ENCODE assay signal across 18 mouse cellular contexts in genomic region chr1:149854867-149855266, GRCm38 (mm10).
"Had no signal": no experiment of that assay in that cellular context is flagged by ENCODE, and none has a peak within 500 bp of the region (broad histone marks: within the 10 kb centered on the region; RNA-seq: fewer than 3 reads in every experiment).

No protein-coding gene starts in this region.

- H3K27me3 ChIP-seq: midbrain, embryonic 12.5 days; neural tube, embryonic 13.5 days; neural tube, embryonic 15.5 days had no signal

- H3K9ac ChIP-seq: lung, embryonic 14.5 days; midbrain, embryonic 12.5 days; neural tube, embryonic 13.5 days; neural tube, embryonic 15.5 days had no signal

- DNase-seq: lung, embryonic 14.5 days; lung, postnatal 10 days; lung, postnatal 4 days; midbrain, embryonic 14.5 days; retina, postnatal 1 day; right cerebral cortex, adult 18-20 months; right cerebral cortex, postnatal 25 days; right cerebral cortex, postnatal 4 days; spleen, adult 18-20 months; thymus, adult 18-20 months; thymus, postnatal 14 days; thymus, postnatal 36 days had no signal

- ATAC-seq: midbrain, embryonic 16.5 days had no signal

- H3K36me3 ChIP-seq: midbrain, embryonic 10.5 days; midbrain, embryonic 12.5 days; neural tube, embryonic 13.5 days; neural tube, embryonic 15.5 days had no signal

- H3K4me2 ChIP-seq: lung, embryonic 14.5 days; midbrain, embryonic 12.5 days; neural tube, embryonic 13.5 days; neural tube, embryonic 15.5 days had no signal

- H3K27ac ChIP-seq: midbrain, embryonic 10.5 days; midbrain, embryonic 12.5 days; neural tube, embryonic 13.5 days; neural tube, embryonic 15.5 days had no signal

- H3K9me3 ChIP-seq: midbrain, embryonic 10.5 days; midbrain, embryonic 12.5 days; neural tube, embryonic 13.5 days; neural tube, embryonic 15.5 days had no signal

- H3K4me3 ChIP-seq: midbrain, embryonic 10.5 days; midbrain, embryonic 12.5 days; myocyte; neural tube, embryonic 13.5 days; neural tube, embryonic 15.5 days had no signal

- H3K4me1 ChIP-seq: midbrain, embryonic 10.5 days; midbrain, embryonic 12.5 days; neural tube, embryonic 13.5 days; neural tube, embryonic 15.5 days had no signal
